Mouse (Mus musculus) CH12.LX (cell line): Measurements from ENCODE around the gene Zc3h15. TPM values are rescaled to one million over a fixed set of nuclear protein-coding genes. Genes with fewer than 3 reads are reported as not detected.

ENCODE experiments used
- DNase-seq: peaks from one replicate; pipeline ENCODE4 v3.0.0-alpha.2; 2013; ENCODE audit errors: extremely low read depth
- H3K27ac ChIP-seq: 2 replicates; pipeline ENCODE4 v1.5.1; 2012; ENCODE audit warnings: low read depth, mild to moderate bottlenecking, control low read depth, moderate library complexity; ENCODE audit not compliant: insufficient read depth
- H3K27me3 ChIP-seq: replicated peaks from 2 replicates; pipeline ENCODE3; 2012; ENCODE audit warnings: inconsistent platforms
- H3K36me3 ChIP-seq, 2 experiments: replicated peaks in 1 of 2; 2 replicates each; pipeline versions ENCODE3 to v1.6.1; 2012; ENCODE audit warnings: inconsistent platforms in 1 of 2, low read length in 1 of 2, mild to moderate bottlenecking in 1 of 2, mixed read lengths in 1 of 2, moderate library complexity in 1 of 2; ENCODE audit not compliant: control insufficient read depth in 1 of 2, insufficient read depth in 1 of 2
- H3K4me1 ChIP-seq, 2 experiments: 2 replicates each; pipeline ENCODE4 v1.6.1; 2012; ENCODE audit warnings: inconsistent platforms in 1 of 2, moderate library complexity in 1 of 2; ENCODE audit not compliant: insufficient read depth in 2 of 2, control insufficient read depth in 1 of 2
- H3K4me2 ChIP-seq: 2 replicates; pipeline ENCODE4 v1.6.1; 2012; ENCODE audit warnings: low read depth, mild to moderate bottlenecking, control low read depth; ENCODE audit not compliant: poor library complexity, insufficient read depth, severe bottlenecking
- H3K4me3 ChIP-seq, 3 experiments: fragments of 150-350 bp in 1 of 3; sonication (generic) in 1 of 3; replicated peaks in 1 of 3; 2 replicates each; pipeline versions ENCODE3 to v1.5.1; 2011 to 2012; ENCODE audit warnings: low read depth in 2 of 3, low read length in 2 of 3, mild to moderate bottlenecking in 2 of 3, moderate library complexity in 2 of 3, control low read depth in 1 of 3, improper control_type of control experiment in 1 of 3, inconsistent platforms in 1 of 3, mixed read lengths in 1 of 3; ENCODE audit not compliant: poor library complexity in 1 of 3
- H3K79me2 ChIP-seq: replicated peaks from 2 replicates; pipeline ENCODE4 v1.6.1; 2012; ENCODE audit warnings: mild to moderate bottlenecking, moderate library complexity; ENCODE audit not compliant: control insufficient read depth, poor library complexity, insufficient read depth, severe bottlenecking; ENCODE audit errors: extremely low read depth
- H3K9ac ChIP-seq: 2 replicates; pipeline ENCODE4 v1.6.1; 2012; ENCODE audit warnings: low read depth, mild to moderate bottlenecking, control low read depth, moderate library complexity; ENCODE audit not compliant: insufficient read depth
- H3K9me3 ChIP-seq: replicated peaks from 2 replicates; pipeline ENCODE3; 2012; ENCODE audit warnings: low read length, inconsistent platforms, mixed read lengths
- BHLHE40 ChIP-seq: IDR thresholded peaks from 2 replicates; pipeline ENCODE4 v1.6.1; 2011; ENCODE audit warnings: mild to moderate bottlenecking, low read depth, low read length, improper control_type of control experiment
- CHD1 ChIP-seq: IDR thresholded peaks from 2 replicates; pipeline ENCODE4 v1.6.1; 2012; ENCODE audit warnings: low read depth, low read length, improper control_type of control experiment, inconsistent platforms
- CHD2 ChIP-seq: IDR thresholded peaks from 2 replicates; pipeline ENCODE4 v1.6.1; 2011; ENCODE audit warnings: low read length, improper control_type of control experiment
- CTCF ChIP-seq, 2 experiments: IDR thresholded peaks in 1 of 2; conservative IDR thresholded peaks in 1 of 2; 2 replicates each; pipeline ENCODE4 v1.5.1; 2011 to 2012; ENCODE audit warnings: low read depth in 2 of 2, low read length in 2 of 2, improper control_type of control experiment in 1 of 2, inconsistent platforms in 1 of 2, mild to moderate bottlenecking in 1 of 2, moderate library complexity in 1 of 2
- E2F4 ChIP-seq: IDR thresholded peaks from 2 replicates; pipeline ENCODE4 v1.6.1; 2011; ENCODE audit warnings: low read depth, low read length, improper control_type of control experiment; ENCODE audit not compliant: insufficient replicate concordance
- ELF1 ChIP-seq: IDR thresholded peaks from 2 replicates; pipeline ENCODE4 v1.6.1; 2014; ENCODE audit warnings: low read depth, mild to moderate bottlenecking, inconsistent platforms, low read length, improper control_type of control experiment
- EP300 ChIP-seq: IDR thresholded peaks from 2 replicates; pipeline ENCODE4 v1.6.1; 2011; ENCODE audit warnings: low read length, improper control_type of control experiment
- ETS1 ChIP-seq: conservative IDR thresholded peaks from 2 replicates; pipeline ENCODE4 v1.6.1; 2012; ENCODE audit warnings: low read depth, mild to moderate bottlenecking, inconsistent platforms, low read length, improper control_type of control experiment, moderate library complexity
- GABPA ChIP-seq: IDR thresholded peaks from 2 replicates; pipeline ENCODE4 v1.6.1; 2012; ENCODE audit warnings: low read depth, low read length, improper control_type of control experiment, inconsistent platforms; ENCODE audit not compliant: insufficient replicate concordance
- HCFC1 ChIP-seq: IDR thresholded peaks from 2 replicates; pipeline ENCODE4 v1.6.1; 2012; ENCODE audit warnings: low read depth, mild to moderate bottlenecking, inconsistent platforms, low read length, improper control_type of control experiment
- IRF4 ChIP-seq: IDR thresholded peaks from 2 replicates; pipeline ENCODE4 v1.6.1; 2014; ENCODE audit warnings: low read depth, mild to moderate bottlenecking, inconsistent platforms, low read length, improper control_type of control experiment
- JUN ChIP-seq: IDR thresholded peaks from 2 replicates; pipeline ENCODE4 v1.6.1; 2011; ENCODE audit warnings: low read depth, mild to moderate bottlenecking, low read length, improper control_type of control experiment, moderate library complexity; ENCODE audit not compliant: insufficient read depth
- JUND ChIP-seq: conservative IDR thresholded peaks from 2 replicates; pipeline ENCODE4 v1.6.1; 2011; ENCODE audit warnings: low read depth, low read length, improper control_type of control experiment
- KAT2A ChIP-seq: IDR thresholded peaks from 2 replicates; pipeline ENCODE4 v1.6.1; 2012; ENCODE audit warnings: low read length, improper control_type of control experiment, inconsistent platforms; ENCODE audit not compliant: insufficient replicate concordance
- MAFK ChIP-seq: IDR thresholded peaks from 2 replicates; pipeline ENCODE4 v1.6.1; 2011; ENCODE audit warnings: low read length, improper control_type of control experiment; ENCODE audit not compliant: insufficient replicate concordance
- MAX ChIP-seq: IDR thresholded peaks from 2 replicates; pipeline ENCODE4 v1.6.1; 2011; ENCODE audit warnings: low read length, improper control_type of control experiment
- MAZ ChIP-seq: IDR thresholded peaks from 2 replicates; pipeline ENCODE4 v1.6.1; 2012; ENCODE audit warnings: low read depth, mild to moderate bottlenecking, inconsistent platforms, low read length, improper control_type of control experiment, moderate library complexity
- MEF2A ChIP-seq: IDR thresholded peaks from 2 replicates; pipeline ENCODE4 v1.6.1; 2014; ENCODE audit warnings: low read depth, mild to moderate bottlenecking, inconsistent platforms, low read length, improper control_type of control experiment, borderline replicate concordance
- MXI1 ChIP-seq: IDR thresholded peaks from 2 replicates; pipeline ENCODE4 v1.6.1; 2011; ENCODE audit warnings: mild to moderate bottlenecking, low read depth, low read length, improper control_type of control experiment
- MYC ChIP-seq: IDR thresholded peaks from 2 replicates; pipeline ENCODE4 v1.6.1; 2011; ENCODE audit warnings: low read depth, mild to moderate bottlenecking, improper control_type of control experiment, low read length
- NELFE ChIP-seq: IDR thresholded peaks from 2 replicates; pipeline ENCODE4 v1.6.1; 2011; ENCODE audit warnings: low read depth, low read length, improper control_type of control experiment
- NRF1 ChIP-seq: IDR thresholded peaks from 2 replicates; pipeline ENCODE4 v1.6.1; 2014; ENCODE audit warnings: low read depth, mild to moderate bottlenecking, inconsistent platforms, low read length, improper control_type of control experiment, moderate library complexity
- PAX5 ChIP-seq: IDR thresholded peaks from 2 replicates; pipeline ENCODE4 v1.6.1; 2012; ENCODE audit warnings: low read length, inconsistent platforms, mixed read lengths
- POLR2A ChIP-seq: IDR thresholded peaks from 2 replicates; pipeline ENCODE4 v1.6.1; 2011; ENCODE audit warnings: low read depth, mild to moderate bottlenecking, improper control_type of control experiment, low read length
- POLR2AphosphoS2 ChIP-seq: IDR thresholded peaks from 2 replicates; pipeline ENCODE4 v1.6.1; 2011; ENCODE audit warnings: low read depth, low read length, improper control_type of control experiment
- RAD21 ChIP-seq: IDR thresholded peaks from 2 replicates; pipeline ENCODE4 v1.6.1; 2011; ENCODE audit warnings: low read depth, mild to moderate bottlenecking, low read length, improper control_type of control experiment, moderate library complexity
- RCOR1 ChIP-seq: conservative IDR thresholded peaks from 2 replicates; pipeline ENCODE4 v1.6.1; 2012; ENCODE audit warnings: low read depth, mild to moderate bottlenecking, inconsistent platforms, low read length, improper control_type of control experiment
- SMC3 ChIP-seq: IDR thresholded peaks from 2 replicates; pipeline ENCODE4 v1.6.1; 2011; ENCODE audit warnings: low read depth, low read length, improper control_type of control experiment
- TBP ChIP-seq: conservative IDR thresholded peaks from 2 replicates; pipeline ENCODE4 v1.6.1; 2011; ENCODE audit warnings: low read depth, low read length, improper control_type of control experiment
- TCF12 ChIP-seq: IDR thresholded peaks from 2 replicates; pipeline ENCODE4 v1.6.1; 2014; ENCODE audit warnings: low read depth, mild to moderate bottlenecking, inconsistent platforms, low read length, improper control_type of control experiment
- UBTF ChIP-seq: IDR thresholded peaks from 2 replicates; pipeline ENCODE4 v1.6.1; 2012; ENCODE audit warnings: low read depth, mild to moderate bottlenecking, inconsistent platforms, low read length, improper control_type of control experiment, moderate library complexity
- USF1 ChIP-seq: IDR thresholded peaks from 2 replicates; pipeline ENCODE4 v1.6.1; 2014; ENCODE audit warnings: low read depth, mild to moderate bottlenecking, inconsistent platforms, low read length, improper control_type of control experiment
- USF2 ChIP-seq: conservative IDR thresholded peaks from 2 replicates; pipeline ENCODE4 v1.6.1; 2011; ENCODE audit warnings: low read depth, low read length, improper control_type of control experiment
- ZC3H11A ChIP-seq: IDR thresholded peaks from 2 replicates; pipeline ENCODE4 v1.6.1; 2012; ENCODE audit warnings: low read depth, mild to moderate bottlenecking, inconsistent platforms, low read length, improper control_type of control experiment
- ZKSCAN1 ChIP-seq: IDR thresholded peaks from 2 replicates; pipeline ENCODE4 v1.6.1; 2012; ENCODE audit warnings: low read depth, inconsistent platforms, low read length, improper control_type of control experiment, borderline replicate concordance
- ZMIZ1 ChIP-seq: IDR thresholded peaks from 2 replicates; pipeline ENCODE4 v1.6.1; 2012; ENCODE audit warnings: low read depth, mild to moderate bottlenecking, inconsistent platforms, low read length, improper control_type of control experiment
- ZNF384 ChIP-seq: IDR thresholded peaks from 2 replicates; pipeline ENCODE4 v1.6.1; 2012; ENCODE audit warnings: low read depth, low read length, improper control_type of control experiment, inconsistent platforms
- dilution Hi-C: fragments of 300-500 bp; cut with MboI; formaldehyde crosslinking; loops from 2 replicates; pipeline ENCODE4 v1.14.3; 2020; ENCODE audit warnings: low sequenced_read_pairs; ENCODE audit not compliant: extremely low pct_unique_long_range_greater_than_20kb, extremely low pct_ligation_motif_present
- in situ Hi-C: fragments of 300-500 bp; cut with MboI; formaldehyde crosslinking; loops from 3 replicates; pipeline ENCODE4 v1.14.3; 2019; ENCODE audit warnings: low sequenced_read_pairs, low pct_ligation_motif_present, low pct_unique_long_range_greater_than_20kb, mixed read lengths
- polyA plus RNA-seq: library from polyadenylated mRNA; unstranded; fragments of >175 nt; gene quantifications from 2 replicates; pipeline ENCODE4 v1.2.1, GENCODE M21; 2012; ENCODE audit warnings: low read depth; ENCODE audit not compliant: insufficient read length
- total RNA-seq, 2 experiments: library from RNA; depleted of rRNA; stranded (reverse); fragments of 300-350 nt in 1 of 2; fragments of >200 nt in 1 of 2; gene quantifications; 2 replicates each; pipeline ENCODE4 v1.2.3; 2012 to 2014

The Zc3h15 gene
- total RNA-seq (2012; rRNA removed) (172 and 176 TPM in 2 replicates), total RNA-seq (2014; rRNA removed) (233 and 262 TPM in 2 replicates), polyA plus RNA-seq (277 and 339 TPM in 2 replicates)

- Histone ChIP-seq H3K27me3 (no peaks in the 10 kb centered on the region), H3K4me1 (peaks cover 11 to 59% of the 10 kb centered on the region in 2 experiments; a peak in 3 of 4 replicates), H3K79me2 (peaks cover 46% of the 10 kb centered on the region), H3K36me3 (peaks cover 0 to 10% of the 10 kb centered on the region in 2 experiments), H3K27ac (peak within 1 kb of the TSS; percentile 57; the same call in 1 of the 2 replicates), H3K4me3 (peak within 1 kb of the TSS; percentile 53 to 75 (median 67)), H3K9ac (peak within 1 kb of the TSS; percentile 96), H3K9me3 (no peaks in the 10 kb centered on the region), H3K4me2 (peak within 1 kb of the TSS; percentile 55)
- peak; percentile 92 for DNase-seq
- in situ Hi-C loops = no loop called here
- dilution Hi-C loops = no loop called here
- TF ChIP-seq PAX5 (no peak), JUND (no peak), USF2 (no peak), ETS1 (peak; percentile 21; the same call in 1 of the 2 replicates), MAFK (no peak), MEF2A (peak; percentile 84), CTCF (conservative IDR thresholded peaks at IDR 0.05 in 1 of 2, IDR thresholded peaks at IDR 0.05 in 1 of 2; ENCODE audit: low read depth in 2 of 2, low read length in 2 of 2) (peak in 1 of 2 experiments; percentile 74; a peak in 2 of 4 replicates), TBP (peak; percentile 70; the same call in 1 of the 2 replicates), CHD2 (no peak), KAT2A (peak; percentile 89; the same call in 1 of the 2 replicates), EP300 (no peak), ZKSCAN1 (no peak), NRF1 (peak; percentile 97), NELFE (peak; percentile 94), MAX (peak; percentile 76), HCFC1 (peak; percentile 89), CHD1 (no peak), SMC3 (no peak), GABPA (no peak; the same call in 1 of the 2 replicates), E2F4 (no peak), MXI1 (peak; percentile 81), MYC (peak; percentile 82), POLR2AphosphoS2 (no peak), BHLHE40 (peak; percentile 75), ELF1 (peak; percentile 97), ZNF384 (no peak), JUN (no peak), RAD21 (peak; percentile 55), IRF4 (peak; percentile 90), UBTF (no peak; the same call in 1 of the 2 replicates), ZMIZ1 (peak; percentile 71; the same call in 1 of the 2 replicates), ZC3H11A (no peak), MAZ (peak; percentile 82), RCOR1 (no peak), USF1 (no peak), POLR2A (peak; percentile 91), TCF12 (peak; percentile 88)
These were observed at the start of gene Zc3h15 for GRCm38 (mm10) chr2:83644276-83645252. Zc3h15 (plus strand) TSS chr2:83644435.
